In the genomic region with DNA sequence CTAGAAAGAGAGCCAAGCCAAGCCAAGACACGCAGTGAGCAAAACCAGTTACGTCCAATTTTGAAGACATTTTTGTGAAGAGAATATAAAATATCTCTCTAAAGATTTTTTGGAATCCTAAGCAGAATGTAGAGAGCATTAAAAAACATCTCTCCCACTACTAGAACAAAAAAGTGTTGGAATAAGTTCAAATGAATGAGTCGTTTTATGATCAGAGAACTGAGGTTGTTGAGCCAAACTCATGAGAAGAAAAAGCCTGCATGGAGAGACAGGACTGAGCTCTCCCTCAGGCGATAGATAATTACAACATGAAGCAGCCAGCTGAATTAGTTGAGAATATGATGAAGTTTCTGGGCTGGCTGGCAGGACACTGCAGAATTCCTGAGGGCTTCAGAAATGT, we compare ENCODE assay signal across 29 mouse cellular contexts. TPM values are rescaled to one million over a fixed set of nuclear protein-coding genes. Genes with fewer than 3 reads are reported as not detected.
"Had no signal": no experiment of that assay in that cellular context is flagged by ENCODE, and none has a peak within 500 bp of the region (broad histone marks: within the 10 kb centered on the region; RNA-seq: fewer than 3 reads in every experiment).

No protein-coding gene starts in this region.

- H3K36me3 ChIP-seq: limb, embryonic 12.5 days; liver, embryonic 12.5 days; liver, embryonic 15.5 days; lung, embryonic 15.5 days; midbrain, embryonic 12.5 days; midbrain, embryonic 15.5 days; neural tube, embryonic 13.5 days; stomach, embryonic 15.5 days had no signal

- H3K9ac ChIP-seq: limb, embryonic 12.5 days; liver, embryonic 12.5 days; liver, embryonic 15.5 days; lung, embryonic 15.5 days; midbrain, embryonic 12.5 days; midbrain, embryonic 15.5 days; neural tube, embryonic 13.5 days; stomach, embryonic 15.5 days had no signal

- H3K9me3 ChIP-seq: limb, embryonic 12.5 days; liver, embryonic 12.5 days; liver, embryonic 15.5 days; lung, embryonic 15.5 days; megakaryocyte, embryonic 14.5 days; midbrain, embryonic 12.5 days; midbrain, embryonic 15.5 days; neural tube, embryonic 13.5 days; stomach, embryonic 15.5 days had no signal

- DNase-seq: kidney, adult 2 months; kidney, postnatal 10 days; kidney, postnatal 4 days; layer of hippocampus, adult 9-11 months; layer of hippocampus, postnatal 36 days; liver; lung, adult 18-20 months; lung, postnatal 10 days; lung, postnatal 36 days; retina, postnatal 1 day; right cerebral cortex, postnatal 25 days; spleen, adult 18-20 months; thymus, adult 18-20 months; thymus, postnatal 36 days had no signal

- H3K4me1 ChIP-seq: limb, embryonic 12.5 days; liver, embryonic 12.5 days; liver, embryonic 15.5 days; lung, embryonic 15.5 days; megakaryocyte, embryonic 14.5 days; midbrain, embryonic 12.5 days; midbrain, embryonic 15.5 days; neural tube, embryonic 13.5 days; stomach, embryonic 15.5 days had no signal

- H3K4me3 ChIP-seq: left cerebral cortex, adult 2 months; limb, embryonic 12.5 days; liver, embryonic 12.5 days; liver, embryonic 15.5 days; lung, embryonic 15.5 days; megakaryocyte, embryonic 14.5 days; midbrain, embryonic 12.5 days; midbrain, embryonic 15.5 days; myocyte; neural tube, embryonic 13.5 days; stomach, embryonic 15.5 days had no signal

- H3K4me2 ChIP-seq: limb, embryonic 12.5 days; liver, embryonic 12.5 days; liver, embryonic 15.5 days; lung, embryonic 15.5 days; midbrain, embryonic 12.5 days; midbrain, embryonic 15.5 days; neural tube, embryonic 13.5 days; stomach, embryonic 15.5 days had no signal

- H3K27me3 ChIP-seq: limb, embryonic 12.5 days; liver, embryonic 12.5 days; liver, embryonic 15.5 days; lung, embryonic 15.5 days; megakaryocyte, embryonic 14.5 days; midbrain, embryonic 12.5 days; midbrain, embryonic 15.5 days; neural tube, embryonic 13.5 days; stomach, embryonic 15.5 days had no signal

- H3K27ac ChIP-seq: left cerebral cortex, adult 2 months; limb, embryonic 12.5 days; liver, embryonic 12.5 days; liver, embryonic 15.5 days; lung, embryonic 15.5 days; midbrain, embryonic 12.5 days; midbrain, embryonic 15.5 days; neural tube, embryonic 13.5 days; stomach, embryonic 15.5 days had no signal

- ATAC-seq: intestine, postnatal 0 days; liver, embryonic 12.5 days; midbrain, embryonic 15.5 days had no signal

RNA-seq across cellular contexts. Expression of a gene that starts 49.9 kb away (rescaled TPM):
- total RNA-seq: monocyte, adult 5-6 weeks; neutrophil, adult 5-6 weeks had no signal
- polyA plus RNA-seq: liver, embryonic 15.5 days; myocyte; testis, adult 2 months had no signal
